Mouse (Mus musculus): Measurements from ENCODE around the gene Ksr2.

Ksr2 gene

DNA sequence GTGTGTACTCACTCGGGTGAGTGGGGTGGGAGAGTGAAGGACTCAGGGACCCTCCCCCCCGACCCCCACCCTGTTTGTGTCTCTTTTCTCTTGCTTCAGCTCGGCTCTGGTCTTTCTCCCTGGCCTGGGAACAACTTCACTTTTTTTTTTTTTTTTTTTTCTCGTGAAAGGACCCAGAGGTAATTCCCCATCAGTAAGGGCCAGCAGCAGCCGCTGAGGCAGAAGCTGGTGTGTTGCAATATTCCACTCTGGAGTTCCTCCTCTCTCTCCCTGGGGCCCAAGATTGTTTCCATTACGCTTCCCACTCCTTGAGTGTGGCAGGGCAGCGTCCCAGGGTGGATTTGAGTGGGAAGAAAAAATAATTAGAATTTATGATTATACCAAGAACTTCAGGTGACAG is 72.3 kb downstream of the Ksr2 start:
- DNase-seq = no peak

DNA sequence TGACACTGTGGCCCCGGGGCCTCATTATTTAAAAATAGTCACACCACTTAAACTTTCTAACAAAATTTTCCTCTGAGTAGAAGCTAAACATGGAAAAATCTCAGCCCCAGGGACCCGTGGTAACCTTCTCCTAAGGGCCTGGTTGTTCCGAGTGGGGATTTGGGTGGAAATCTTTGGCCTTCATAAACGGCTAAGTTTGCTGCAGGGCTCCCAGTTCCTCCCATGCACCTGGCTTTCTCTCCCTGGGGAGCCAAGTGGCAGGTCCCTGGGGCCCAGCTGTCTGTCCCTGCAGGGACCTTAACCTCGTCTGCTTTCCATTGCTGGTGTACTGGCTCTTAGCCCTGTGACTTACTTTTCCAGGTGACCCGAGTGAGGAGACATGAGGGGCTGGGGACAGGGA is 74.4 kb downstream of the Ksr2 start:
- DNase-seq = no peak

DNA sequence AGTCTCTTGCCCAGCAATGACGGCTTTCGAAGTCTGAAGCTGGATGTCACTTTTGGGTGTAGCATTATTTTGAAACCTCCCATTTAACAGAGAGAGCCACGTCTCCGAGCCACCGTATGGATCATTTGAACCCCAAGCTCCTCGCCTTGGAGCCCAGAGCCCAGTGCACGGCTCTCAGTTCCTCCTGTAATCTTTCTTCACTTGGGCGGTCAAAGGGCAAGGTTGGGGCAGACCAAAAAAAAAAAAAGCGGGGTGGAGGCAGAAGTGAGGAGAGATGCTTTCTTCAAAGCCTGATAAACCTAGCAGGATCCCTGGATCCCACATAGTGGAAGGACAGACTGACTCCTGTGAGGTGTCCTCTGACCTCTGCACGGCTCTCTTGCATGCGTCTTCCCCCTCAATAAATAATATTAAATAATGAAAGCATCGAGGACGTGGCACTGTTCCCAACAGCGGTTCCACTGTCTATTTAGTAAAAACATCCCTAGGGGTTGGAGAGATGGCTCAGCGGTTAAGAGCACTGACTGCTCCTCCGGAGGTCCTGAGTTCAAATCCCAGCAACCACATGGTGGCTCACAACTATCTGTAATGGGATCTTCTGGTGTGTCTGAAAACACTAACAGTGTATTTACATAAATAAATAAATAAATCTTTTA is 75.0 kb downstream of the Ksr2 start:
- no peak for DNase-seq

DNA sequence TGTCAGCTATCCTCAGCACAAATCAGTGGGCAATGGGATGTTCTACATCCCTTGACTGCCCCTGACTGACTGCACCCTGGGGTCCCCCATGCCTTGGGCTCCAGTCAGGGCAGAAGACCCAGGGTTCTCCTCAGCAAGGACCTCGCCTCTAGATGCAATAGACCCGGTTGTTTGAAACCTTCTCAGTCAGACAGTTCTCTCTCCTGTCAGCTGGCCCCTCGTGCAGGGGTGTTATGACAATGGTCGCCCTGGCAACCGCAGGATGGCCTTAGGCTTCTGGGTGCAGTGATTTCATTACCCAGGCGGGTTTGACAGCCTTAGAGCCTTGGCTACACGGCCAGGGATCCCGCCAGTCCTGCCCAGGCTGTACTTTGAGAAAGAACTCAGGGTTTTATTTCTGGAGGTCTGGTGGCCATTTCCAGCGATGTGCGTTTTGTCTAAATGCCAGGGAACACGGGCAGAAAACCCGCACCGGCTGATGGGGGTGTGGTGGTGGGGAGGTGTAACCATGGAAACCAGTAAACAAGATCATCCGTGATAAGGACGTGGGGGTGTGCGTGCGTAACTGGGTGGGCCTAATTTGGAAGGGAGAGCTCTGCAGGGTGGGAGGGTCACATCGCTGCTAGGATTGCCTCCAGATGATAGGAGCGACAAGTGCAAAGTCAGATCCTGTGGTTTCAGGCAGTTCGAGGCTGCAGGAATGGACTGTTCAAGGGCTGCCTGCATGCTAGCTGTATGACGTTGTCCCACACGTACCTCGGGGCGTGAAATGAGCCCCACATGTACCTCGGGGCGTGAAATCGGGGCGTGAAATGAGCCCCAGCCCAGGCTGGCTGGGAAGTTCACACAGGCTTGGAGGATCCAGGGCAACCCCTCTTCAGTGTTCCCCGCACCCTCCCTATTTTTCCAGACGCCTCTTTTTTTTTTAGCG is 79.4 kb downstream of the Ksr2 start:
- no peak for DNase-seq

DNA sequence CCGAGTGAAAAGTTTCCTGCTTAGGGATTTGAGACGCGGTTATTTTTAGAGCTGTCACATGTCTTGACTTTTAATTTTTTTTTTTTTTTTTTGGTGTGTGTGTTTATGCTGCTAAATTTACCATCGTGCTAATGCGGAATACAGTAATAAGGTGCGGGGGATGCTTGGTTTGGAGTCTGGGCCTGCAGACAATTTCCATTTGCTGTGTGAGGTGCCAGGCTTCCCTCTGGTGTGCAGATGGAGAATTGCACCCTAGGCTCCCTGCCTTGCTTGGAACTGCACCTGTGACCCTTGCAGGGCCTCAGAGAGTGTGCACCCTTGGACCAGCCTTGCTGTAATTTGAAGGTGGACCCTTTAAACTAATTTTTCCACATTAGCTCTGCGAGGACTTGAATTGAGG is 80.1 kb downstream of the Ksr2 start:
- DNase-seq = peak; percentile 73

DNA sequence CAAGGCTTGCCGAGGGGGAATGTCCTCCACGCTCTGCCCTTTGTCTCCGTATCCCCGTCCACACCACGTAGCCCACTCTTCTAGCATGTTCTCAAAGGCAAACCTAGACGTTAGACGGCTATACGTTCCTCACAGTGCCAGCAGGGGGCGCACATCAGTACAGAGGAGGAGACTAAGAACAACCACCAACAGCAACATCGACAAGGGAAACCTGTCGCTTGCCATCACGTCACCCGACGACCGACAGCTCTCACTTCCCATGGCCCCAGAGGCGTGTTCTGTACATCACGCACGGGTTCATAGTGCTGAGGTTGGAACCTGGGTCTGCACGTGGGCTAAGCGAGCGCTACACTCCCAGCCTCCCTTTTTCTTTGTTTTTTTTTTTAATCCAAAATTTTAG is 83.3 kb downstream of the Ksr2 start:
- DNase-seq = no peak

DNA sequence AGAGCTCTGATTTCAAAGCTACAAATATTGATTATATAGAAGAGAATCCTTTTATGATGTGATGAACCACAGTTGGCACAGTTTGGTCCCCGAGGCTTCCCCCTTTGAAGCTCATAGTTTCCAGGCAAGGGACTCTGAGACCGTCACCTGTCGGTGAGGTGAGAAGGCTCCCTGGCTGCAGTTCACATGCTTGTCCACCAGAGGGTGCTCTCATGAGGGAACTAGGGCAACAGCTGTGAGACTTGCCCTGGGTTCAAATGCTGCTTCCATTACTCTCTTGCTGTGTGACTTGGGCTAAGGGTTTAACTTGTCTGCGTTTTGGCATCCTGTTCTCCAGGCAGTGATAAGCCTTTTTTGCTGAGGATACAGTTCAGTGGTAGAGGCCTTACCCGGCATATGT is 88.8 kb downstream of the Ksr2 start:
- DNase-seq = no peak

DNA sequence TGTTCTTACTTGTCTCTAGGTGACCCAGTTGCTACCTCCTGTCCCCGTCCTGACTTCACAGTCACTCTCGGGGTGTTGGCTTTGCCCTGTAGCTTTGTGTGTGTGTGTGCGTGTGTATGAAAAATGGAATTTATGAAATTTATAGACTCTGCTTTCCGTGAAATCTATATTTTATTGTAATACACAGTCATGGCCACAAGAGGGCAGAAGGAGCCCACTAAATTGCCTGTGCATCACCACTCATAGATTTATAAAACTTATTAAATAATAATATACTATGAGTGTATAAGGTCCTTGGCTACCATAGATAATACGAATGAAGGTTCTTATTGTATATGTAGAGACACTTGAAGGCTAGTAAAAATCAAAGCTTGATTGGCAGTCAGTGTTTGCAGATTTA is 90.6 kb downstream of the Ksr2 start:
- DNase-seq = no peak

DNA sequence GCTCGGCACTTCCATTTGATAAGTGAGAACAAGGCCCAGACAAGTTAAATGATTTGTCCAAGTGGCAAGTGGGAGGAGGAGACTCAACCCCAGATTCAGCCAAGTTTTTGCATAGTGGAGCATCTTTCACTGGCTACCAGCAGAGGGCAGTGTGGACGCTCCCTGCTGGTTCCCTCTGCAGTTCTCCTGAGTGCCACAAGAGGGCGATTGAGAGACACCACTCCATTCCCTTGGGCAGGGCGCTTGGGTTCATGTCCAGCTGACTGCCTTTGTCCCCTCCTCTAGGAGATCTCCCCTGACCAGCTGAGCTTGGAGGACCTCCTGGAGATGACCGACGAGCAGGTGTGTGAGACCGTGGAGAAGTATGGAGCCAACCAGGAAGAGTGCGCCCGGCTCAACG is 91.4 kb downstream of the Ksr2 start:
- peak; percentile 81 for DNase-seq

DNA sequence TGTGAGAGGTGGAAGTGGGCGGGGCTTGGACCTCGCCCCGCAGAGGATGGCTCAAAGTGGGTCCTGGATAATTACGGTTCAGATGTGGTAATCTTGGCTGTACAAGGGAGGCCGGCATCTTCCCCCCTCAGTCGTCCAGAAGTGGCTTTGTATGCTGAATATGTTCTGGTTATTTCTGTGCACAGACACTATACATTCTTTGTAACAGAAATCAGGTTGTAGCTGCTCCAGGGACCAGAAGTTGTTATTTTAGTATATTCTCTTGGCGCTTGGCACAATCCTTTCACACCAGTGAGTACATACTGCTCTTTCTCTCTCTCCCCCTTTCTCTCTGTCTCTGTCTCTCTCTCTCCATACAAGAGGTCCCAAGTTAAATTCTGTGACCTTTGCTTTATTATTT is 92.0 kb downstream of the Ksr2 start:
- no peak for DNase-seq

DNA sequence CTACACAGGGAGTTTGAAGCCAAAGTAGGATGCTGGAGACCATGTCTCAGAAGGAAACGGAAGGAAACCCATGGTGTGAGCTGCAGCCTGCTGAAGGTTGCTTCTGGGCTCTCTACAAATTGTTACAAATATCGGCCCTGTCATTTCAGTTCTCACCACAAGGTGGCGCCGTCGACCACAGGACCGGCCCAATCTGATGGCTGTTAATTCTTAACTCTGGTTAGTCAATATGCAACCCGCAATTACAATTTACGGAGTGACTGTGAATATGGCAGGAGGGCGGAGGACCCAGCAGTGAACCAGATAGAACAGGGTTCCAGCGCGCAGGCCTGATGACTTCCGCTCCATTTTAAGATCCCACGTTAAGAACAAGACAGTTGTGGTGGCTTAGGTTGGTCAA is 92.6 kb downstream of the Ksr2 start:
- DNase-seq = peak; percentile 67

DNA sequence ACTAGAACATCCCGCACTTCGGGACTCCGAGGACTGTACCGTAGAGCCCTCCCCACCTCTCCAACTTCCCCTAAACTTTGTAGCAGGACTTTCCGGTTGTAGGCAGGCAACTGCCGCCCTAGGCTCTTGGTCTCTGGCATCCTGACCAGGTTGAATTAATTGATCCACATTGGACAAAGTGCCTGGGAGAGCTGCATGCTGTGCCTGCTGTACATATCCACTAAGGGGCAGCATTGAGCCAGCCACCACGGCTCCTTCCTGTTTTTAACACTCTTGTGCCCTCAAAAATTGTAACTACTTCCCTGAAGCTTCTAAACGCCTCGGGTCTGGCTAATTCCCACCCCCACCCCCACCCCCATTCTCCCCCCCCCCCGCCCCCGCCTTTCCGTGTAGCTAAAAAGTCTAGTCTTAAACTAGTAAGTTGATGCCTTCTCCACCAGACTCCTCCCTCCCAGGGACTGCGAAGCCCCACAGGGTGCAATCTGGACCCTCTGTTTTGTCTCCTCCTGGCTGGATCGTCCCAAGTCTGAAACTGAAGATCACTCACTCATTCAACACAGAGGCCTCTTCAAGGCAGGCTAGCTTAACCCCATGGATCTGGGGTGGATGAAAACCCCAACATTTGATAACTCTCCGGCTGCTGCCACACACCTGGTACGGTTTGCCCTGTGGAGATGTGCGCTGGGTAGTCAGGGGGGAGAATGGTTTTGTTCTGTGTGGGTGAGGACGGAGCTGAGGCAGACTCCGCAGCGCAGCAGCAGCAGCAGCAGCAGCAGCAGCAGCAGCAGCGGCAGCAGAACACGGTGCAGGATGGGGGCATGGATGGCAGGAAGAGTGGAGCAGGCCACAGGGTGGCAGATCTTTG is 95.9 kb downstream of the Ksr2 start:
- peak; percentile 46 for DNase-seq

DNA sequence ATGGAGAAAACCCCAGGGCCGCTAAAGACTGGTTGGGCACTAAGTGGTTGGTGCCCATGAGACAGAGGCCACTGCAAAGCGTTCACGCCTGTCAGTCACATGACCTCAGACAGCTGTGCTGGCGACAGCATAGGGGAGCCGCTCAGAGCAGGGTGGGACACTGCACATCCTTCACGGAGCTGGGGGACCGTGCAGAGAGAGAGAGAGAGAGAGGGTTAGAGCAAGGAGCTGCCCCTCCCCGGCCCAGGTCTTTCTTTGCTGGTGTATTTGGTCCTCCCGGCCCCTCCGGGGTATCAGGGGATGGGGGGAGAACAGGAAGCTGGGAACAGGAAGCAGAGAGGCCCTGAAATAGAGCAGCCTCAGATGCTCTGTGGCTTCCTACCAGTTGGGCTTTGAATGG is 97.1 kb downstream of the Ksr2 start:
- DNase-seq = no peak

DNA sequence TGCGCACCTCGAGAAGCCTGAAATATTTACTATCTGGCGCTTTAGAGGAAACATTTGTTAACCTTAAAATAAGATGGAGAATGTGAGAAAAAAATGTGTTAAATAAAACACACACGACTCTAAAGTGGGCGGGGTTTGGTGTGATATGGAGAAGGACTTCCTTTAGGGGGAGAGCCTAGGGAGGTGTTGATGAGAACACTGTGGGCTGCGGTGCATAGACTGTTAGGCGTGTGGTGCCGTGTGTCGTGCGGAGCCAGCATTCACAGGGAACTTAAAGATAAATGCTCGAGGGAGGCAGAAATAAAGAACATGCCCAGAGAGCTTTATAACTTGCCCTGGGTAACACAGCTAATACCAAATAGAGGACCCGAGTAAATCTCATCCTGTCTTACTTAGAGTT is 101.6 kb downstream of the Ksr2 start:
- no peak for DNase-seq

DNA sequence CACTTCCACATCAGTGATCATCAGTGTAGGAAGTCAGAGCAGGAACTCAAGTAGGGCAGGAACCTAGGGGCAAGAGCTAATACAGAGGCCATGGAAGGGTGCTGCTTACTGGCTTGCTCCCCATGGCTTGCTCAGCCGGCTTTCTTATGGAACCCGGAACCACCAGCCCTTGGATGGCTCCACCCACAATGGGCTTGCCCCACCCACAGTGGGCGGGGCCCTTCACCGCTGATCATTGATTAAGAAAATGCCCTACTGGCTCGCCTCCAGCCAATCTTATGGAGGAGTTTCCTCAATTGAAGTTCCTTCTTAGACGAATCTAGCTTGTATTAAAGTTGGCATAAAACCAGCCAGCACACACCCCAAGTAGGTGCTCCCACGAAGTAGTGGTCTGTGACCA is 102.1 kb downstream of the Ksr2 start:
- no peak for DNase-seq

DNA sequence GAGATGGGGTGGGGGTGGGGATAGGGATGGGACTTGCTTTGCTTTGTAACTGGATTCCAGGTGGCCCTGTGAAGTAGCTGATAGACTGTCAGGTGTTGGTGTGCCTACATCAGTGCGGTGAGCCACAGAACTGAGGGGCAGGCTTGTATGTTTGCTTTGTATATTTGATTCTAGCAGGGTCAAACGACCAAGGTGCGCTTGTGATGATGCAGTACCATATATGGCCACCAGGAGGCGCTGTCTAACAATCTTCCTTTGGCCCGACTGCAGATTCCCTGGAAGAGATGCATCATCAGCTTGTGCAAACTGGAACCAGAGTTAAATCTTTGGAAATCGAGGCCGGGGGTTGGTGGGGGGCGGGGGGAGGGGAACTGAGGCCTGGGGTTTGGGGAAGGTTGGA is 102.8 kb downstream of the Ksr2 start:
- DNase-seq = peak; percentile 68

DNA sequence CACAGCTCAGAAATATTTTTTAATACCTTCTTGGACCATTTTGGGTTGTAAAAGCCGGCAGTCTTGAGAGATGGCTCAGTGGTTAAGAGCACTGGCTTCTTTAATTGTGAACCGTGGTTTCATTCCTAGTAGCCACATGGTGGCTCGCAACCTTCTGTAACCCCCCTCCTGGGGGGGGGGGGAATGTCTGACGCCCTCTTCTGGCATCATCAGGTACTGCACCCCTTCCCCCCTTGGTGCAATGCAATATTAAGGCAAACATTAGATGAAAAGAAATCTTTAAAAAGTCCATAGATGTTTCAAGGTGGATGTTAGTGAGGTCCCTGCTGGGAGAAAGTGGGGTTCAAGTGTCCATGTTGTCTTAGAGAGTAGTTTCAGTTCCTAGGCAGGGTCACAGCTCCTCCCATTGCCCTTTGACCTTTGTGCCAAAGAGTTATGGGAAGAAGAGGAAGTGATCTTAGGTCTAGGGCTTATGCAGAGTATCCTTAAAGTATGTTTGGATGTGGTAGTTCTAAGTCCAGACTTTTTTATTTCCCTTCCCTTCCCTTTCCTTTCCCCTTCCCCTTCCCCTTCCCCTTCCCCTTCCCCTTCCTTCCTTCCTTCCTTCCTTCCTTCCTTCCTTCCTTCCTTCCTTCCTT is 106.2 kb downstream of the Ksr2 start:
- no peak for DNase-seq

DNA sequence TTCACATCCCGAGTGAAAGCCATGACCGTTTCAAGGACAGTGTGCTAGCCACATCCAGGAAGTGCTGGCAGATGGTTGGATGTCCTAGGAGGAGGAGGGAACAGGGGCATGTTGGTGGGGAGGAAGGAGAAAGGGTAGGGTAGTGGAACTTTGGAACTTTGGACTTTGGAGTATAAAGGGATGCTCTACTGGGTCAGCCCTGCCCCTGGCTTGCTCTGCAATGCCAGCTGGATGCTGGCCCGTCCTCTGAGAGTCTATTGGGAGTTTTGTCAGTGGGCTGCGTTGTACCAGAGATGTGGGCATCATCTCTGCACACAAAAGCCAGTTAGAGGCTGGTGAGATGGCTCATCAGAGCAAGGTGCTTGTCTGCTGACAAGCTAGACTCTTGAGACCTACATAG is 107.4 kb downstream of the Ksr2 start:
- DNase-seq = no peak

DNA sequence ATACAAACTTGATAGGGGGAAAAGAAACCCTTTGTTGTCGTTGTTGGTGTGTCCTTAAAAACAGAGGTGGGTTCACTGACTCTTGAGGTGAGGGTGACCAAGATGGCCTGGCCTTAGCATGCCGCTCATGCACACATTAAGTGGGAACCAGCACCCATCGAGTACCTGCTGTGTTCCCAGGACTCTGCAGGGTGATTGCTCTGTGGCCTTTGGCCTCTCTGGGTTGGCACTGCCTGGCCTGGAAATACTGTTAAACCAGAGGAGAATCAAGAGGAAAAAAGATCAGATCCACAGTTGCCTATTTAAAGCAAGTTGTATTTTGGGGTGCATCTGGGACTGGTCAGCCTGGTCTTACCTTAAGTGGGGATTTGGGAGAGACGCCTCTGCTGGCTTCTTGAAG is 107.9 kb downstream of the Ksr2 start:
- no peak for DNase-seq

DNA sequence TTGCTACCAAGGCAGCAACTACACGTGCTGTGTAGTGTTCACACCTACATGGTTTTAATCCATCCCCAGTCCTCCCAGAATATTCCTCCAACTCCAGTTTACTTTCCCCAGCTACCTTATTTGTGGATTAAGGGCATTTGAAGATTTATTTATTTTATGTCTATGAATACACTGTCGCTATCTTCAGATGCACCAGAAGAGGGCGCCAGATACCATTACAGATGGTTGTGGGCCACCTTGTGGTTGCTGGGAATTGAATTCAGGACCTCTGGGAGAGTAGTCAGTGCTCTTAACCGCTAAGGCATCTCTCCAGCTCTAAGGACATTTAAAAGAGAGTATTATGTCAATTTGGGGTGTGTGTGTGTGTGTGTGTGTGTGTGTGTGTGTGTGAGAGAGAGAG is 108.7 kb downstream of the Ksr2 start:
- no peak for DNase-seq

DNA sequence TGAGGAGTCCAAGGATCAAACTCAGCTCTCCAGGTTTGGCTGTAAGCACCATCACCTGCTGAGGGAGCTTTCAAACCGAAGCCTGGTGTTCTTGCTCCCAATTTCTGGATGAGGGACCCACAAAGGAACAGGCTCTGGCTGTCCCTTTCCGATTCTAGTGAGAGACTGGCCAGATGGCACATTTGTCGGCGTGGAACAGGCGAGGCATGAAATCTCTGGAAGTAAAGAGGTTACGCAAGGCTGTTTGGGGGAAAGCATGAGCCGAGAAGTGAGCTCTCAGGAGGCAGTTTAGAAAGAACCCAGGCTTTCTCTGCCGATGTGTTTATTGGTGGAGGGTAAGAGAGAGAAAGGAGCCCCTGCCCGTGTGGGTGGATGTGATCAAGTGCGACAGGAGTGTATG is 109.2 kb downstream of the Ksr2 start:
- peak; percentile 83 for DNase-seq

DNA sequence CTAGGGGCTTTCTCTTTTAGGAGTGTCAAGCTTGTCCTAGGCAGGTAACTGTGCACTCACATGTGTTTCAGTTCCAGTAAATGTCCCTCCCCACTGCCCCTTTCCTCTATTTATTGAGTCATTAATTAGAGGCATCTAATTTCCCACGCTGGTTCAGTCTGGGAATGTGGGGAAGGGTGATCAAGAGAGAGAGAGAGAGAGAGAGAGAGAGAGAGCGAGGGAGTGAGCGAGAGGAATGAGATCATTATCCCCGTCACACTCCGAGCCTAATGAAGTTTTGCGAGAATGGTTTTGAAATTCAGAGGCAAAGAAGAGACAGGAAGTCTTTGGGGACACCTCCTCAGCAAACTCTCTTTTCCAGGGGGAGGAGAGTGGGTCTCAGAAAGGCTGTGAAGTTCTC is 117.2 kb downstream of the Ksr2 start:
- DNase-seq = no peak

DNA sequence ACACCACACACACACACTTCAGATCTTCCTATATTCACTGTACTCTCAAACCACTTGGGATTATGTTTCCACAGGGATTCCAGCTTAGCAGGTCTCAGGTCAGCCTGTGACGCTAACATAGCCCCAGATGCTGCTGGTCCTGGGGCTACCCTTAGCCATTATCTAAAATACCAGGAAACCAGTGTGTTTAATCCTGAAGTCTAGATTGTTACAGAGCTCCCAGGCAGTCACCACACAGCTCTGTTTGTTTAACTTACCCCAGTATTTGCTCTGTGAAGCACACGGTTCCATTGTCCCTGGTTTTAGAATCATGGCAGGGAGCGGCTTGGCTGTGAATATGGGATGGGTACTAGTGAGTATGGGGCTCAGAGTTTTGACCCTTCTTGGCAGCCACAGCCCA is 125.4 kb downstream of the Ksr2 start:
- DNase-seq = no peak

Measured in cerebellum, adult 9-11 months (tissue).